Mouse (Mus musculus): ENCODE results near the gene Gm2431. TPM values are rescaled to one million over a fixed set of nuclear protein-coding genes. Genes with fewer than 3 reads are reported as not detected.

Gm2431 gene
- not detected for polyA plus RNA-seq (2015; fragmentation: Illumina TruSeq; extraction: RNeasy Lipid Tissue Mini Kit (QIAGEN cat#74804); ENCODE audit: low read depth, low replicate concordance)

DNA sequence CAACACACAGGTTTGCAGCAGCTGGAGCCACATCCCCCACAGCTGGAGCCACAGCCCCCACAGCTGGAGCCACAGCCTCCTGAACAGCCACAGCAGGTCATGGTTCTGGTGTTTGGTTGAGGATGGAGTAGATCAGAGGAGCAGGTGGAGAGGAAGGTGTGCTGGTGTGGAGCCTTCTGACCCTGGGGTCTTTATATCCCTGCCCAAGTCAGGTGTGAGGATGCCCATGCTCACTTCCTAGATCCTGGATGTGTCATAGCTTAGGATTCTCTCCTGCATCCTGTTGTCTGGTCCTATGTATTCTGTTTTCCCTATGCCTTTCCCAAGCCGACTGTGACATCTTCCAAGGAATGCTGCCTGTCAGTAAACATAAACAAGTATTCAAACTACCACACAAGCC lies at the start of gene Gm2431:
TSS of gene Gm2431 (minus strand) at position 101 of the 400 bp plus-strand sequence.

DNA sequence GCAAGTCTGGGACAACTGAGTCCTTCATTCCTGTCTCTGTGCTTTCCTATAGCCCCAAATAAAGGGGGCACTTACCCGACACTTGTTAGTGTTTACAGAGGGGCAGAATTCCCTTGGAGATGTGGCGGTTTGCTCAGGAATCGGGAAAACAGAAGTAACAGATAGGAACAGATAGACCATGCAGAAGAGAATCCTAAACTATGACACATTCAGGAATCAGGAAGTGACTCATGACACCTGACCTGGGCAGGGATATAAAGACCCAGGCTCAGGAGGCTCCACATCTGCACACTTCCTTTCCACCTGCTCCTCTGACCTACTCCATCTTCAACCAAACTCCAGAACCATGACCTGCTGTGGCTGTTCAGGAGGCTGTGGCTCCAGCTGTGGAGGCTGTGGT lies 45.1 kb upstream of the Gm2431 start, which contains the start of gene Krtap5-4:
TSS of gene Krtap5-4 (plus strand) at position 301 of the 400 bp plus-strand sequence.

DNA sequence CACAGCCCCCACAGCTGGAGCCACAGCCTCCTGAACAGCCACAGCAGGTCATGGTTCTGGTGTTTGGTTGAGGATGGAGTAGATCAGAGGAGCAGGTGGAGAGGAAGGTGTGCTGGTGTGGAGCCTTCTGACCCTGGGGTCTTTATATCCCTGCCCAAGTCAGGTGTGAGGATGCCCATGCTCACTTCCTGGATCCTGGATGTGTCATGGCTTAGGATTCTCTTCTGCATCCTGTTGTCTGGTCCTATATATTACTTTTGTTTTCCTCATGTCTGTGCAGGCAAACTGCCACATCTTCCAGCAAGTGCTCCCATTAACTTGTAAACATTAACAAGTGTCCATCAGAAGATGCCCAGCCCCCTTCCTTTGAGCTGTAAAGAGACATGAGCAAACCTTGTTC lies 38.9 kb upstream of the Gm2431 start, which contains the start of gene Krtap5-1:
TSS of gene Krtap5-1 (minus strand) at position 101 of the 400 bp plus-strand sequence.

DNA sequence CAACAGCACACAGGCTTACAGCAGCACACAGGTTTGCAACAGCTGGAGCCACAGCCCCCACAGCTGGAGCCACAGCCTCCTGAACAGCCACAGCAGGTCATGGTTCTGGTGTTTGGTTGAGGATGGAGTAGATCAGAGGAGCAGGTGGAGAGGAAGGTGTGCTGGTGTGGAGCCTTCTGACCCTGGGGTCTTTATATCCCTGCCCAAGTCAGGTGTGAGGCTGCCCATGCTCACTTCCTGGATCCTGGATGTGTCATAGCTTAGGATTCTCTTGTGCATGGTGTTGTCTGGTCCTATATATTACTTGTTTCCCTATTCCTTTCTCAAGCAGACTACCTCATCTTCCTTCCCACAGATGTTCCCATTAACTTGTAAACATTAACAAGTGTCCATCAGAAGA lies 16.1 kb upstream of the Gm2431 start, which contains the start of gene Gm4559:
TSS of gene Gm4559 (minus strand) at position 101 of the 400 bp plus-strand sequence.

DNA sequence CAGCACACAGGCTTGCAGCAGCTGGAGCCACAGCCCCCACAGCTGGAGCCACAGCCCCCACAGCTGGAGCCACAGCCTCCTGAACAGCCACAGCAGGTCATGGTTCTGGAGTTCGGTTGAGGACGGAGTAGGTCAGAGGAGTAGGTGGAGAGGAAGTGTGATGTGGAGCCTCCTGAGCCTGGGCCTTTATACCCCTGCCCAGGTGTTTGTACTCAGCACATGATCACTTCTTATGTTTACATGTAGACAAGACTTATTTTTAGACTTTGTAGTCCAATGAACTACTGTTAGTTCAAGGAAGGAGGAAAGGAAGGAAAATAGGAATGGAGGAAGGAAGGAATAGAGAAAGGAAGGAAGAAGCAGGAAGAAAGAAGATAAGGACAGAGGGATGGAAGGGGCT lies 17.2 kb downstream of the Gm2431 start, which contains the start of gene Gm40460:
TSS of gene Gm40460 (minus strand) at position 101 of the 400 bp plus-strand sequence.

DNA sequence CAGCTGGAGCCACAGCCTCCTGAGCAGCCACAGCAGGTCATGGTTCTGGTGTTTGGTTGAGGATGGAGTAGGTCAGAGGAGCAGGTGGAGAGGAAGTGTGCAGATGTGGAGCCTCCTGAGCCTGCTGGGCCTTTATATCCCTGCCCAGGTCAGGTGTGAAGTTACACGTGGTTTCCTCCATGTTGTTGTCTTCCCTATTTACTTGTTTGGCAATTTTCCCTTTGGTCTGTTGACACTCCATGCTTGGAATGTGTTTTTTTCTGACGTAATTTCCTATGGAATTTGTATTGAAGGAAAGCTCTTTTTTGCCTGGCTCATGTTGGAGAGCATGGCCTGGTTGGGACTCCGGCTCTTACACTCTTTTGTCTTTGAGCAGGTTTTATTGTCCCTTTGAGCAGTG lies 28.3 kb downstream of the Gm2431 start, which contains the start of gene Krtap5-5:
TSS of gene Krtap5-5 (minus strand) at position 101 of the 400 bp plus-strand sequence.

DNA sequence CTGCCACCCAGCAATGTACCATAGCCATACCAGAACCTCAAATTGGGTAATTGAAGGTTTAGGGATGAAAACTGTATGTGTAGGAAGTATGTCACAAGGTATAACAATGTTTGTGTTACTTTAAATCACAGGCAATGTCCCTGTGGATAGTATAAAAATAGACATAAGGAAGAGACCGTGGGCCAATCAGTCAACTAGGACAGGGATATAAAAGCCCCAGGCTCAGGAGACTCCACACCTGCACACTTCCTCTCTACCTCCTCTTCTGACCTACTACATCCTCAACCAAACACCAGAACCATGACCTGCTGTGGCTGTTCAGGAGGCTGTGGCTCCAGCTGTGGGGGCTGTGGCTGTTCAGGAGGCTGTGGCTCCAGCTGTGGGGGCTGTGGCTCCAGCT lies 46.6 kb downstream of the Gm2431 start, which contains the start of gene Gm7579:
TSS of gene Gm7579 (plus strand) at position 301 of the 400 bp plus-strand sequence.

Other genes starting within 250 kb of the Gm2431 start
- 41.2 TPM for gene Mob2, start 197.3 kb downstream of the Gm2431 start, polyA plus RNA-seq (2015; fragmentation: Illumina TruSeq; extraction: RNeasy Lipid Tissue Mini Kit (QIAGEN cat#74804); ENCODE audit: low read depth, low replicate concordance)
- gene Dusp8, start 162.5 kb downstream of the Gm2431 start, polyA plus RNA-seq (2015; fragmentation: Illumina TruSeq; extraction: RNeasy Lipid Tissue Mini Kit (QIAGEN cat#74804); ENCODE audit: low read depth, low replicate concordance): 63.5 TPM
- gene Gm45618, start 137.6 kb downstream of the Gm2431 start, polyA plus RNA-seq (2015; fragmentation: Illumina TruSeq; extraction: RNeasy Lipid Tissue Mini Kit (QIAGEN cat#74804); ENCODE audit: low read depth, low replicate concordance): not detected
- gene Gm39115, start 122.3 kb downstream of the Gm2431 start, polyA plus RNA-seq (2015; fragmentation: Illumina TruSeq; extraction: RNeasy Lipid Tissue Mini Kit (QIAGEN cat#74804); ENCODE audit: low read depth, low replicate concordance): not detected
- gene Gm45337, start 113.7 kb downstream of the Gm2431 start, polyA plus RNA-seq (2015; fragmentation: Illumina TruSeq; extraction: RNeasy Lipid Tissue Mini Kit (QIAGEN cat#74804); ENCODE audit: low read depth, low replicate concordance): not detected
- gene Gm29735, start 101.2 kb downstream of the Gm2431 start, polyA plus RNA-seq (2015; fragmentation: Illumina TruSeq; extraction: RNeasy Lipid Tissue Mini Kit (QIAGEN cat#74804); ENCODE audit: low read depth, low replicate concordance): not detected
- not detected for gene Gm4553, start 92.6 kb downstream of the Gm2431 start, polyA plus RNA-seq (2015; fragmentation: Illumina TruSeq; extraction: RNeasy Lipid Tissue Mini Kit (QIAGEN cat#74804); ENCODE audit: low read depth, low replicate concordance)
- not detected for gene Krtap5-2, start 82.3 kb downstream of the Gm2431 start, polyA plus RNA-seq (2015; fragmentation: Illumina TruSeq; extraction: RNeasy Lipid Tissue Mini Kit (QIAGEN cat#74804); ENCODE audit: low read depth, low replicate concordance)
- not detected for gene Gm10153, start 68.0 kb downstream of the Gm2431 start, polyA plus RNA-seq (2015; fragmentation: Illumina TruSeq; extraction: RNeasy Lipid Tissue Mini Kit (QIAGEN cat#74804); ENCODE audit: low read depth, low replicate concordance)
- gene Krtap5-3, start 57.0 kb downstream of the Gm2431 start, polyA plus RNA-seq (2015; fragmentation: Illumina TruSeq; extraction: RNeasy Lipid Tissue Mini Kit (QIAGEN cat#74804); ENCODE audit: low read depth, low replicate concordance): not detected
- gene Gm7579, start 46.5 kb downstream of the Gm2431 start, polyA plus RNA-seq (2015; fragmentation: Illumina TruSeq; extraction: RNeasy Lipid Tissue Mini Kit (QIAGEN cat#74804); ENCODE audit: low read depth, low replicate concordance): not detected
- not detected for gene Krtap5-5, start 28.4 kb downstream of the Gm2431 start, polyA plus RNA-seq (2015; fragmentation: Illumina TruSeq; extraction: RNeasy Lipid Tissue Mini Kit (QIAGEN cat#74804); ENCODE audit: low read depth, low replicate concordance)
- gene Gm40460, start 17.3 kb downstream of the Gm2431 start, polyA plus RNA-seq (2015; fragmentation: Illumina TruSeq; extraction: RNeasy Lipid Tissue Mini Kit (QIAGEN cat#74804); ENCODE audit: low read depth, low replicate concordance): not detected
- not detected for gene Gm4559, start 16.0 kb upstream of the Gm2431 start, polyA plus RNA-seq (2015; fragmentation: Illumina TruSeq; extraction: RNeasy Lipid Tissue Mini Kit (QIAGEN cat#74804); ENCODE audit: low read depth, low replicate concordance)
- not detected for gene Krtap5-1, start 38.8 kb upstream of the Gm2431 start, polyA plus RNA-seq (2015; fragmentation: Illumina TruSeq; extraction: RNeasy Lipid Tissue Mini Kit (QIAGEN cat#74804); ENCODE audit: low read depth, low replicate concordance)
- not detected for gene Krtap5-4, start 45.2 kb upstream of the Gm2431 start, polyA plus RNA-seq (2015; fragmentation: Illumina TruSeq; extraction: RNeasy Lipid Tissue Mini Kit (QIAGEN cat#74804); ENCODE audit: low read depth, low replicate concordance)
- gene Ifitm10, start 115.4 kb upstream of the Gm2431 start, polyA plus RNA-seq (2015; fragmentation: Illumina TruSeq; extraction: RNeasy Lipid Tissue Mini Kit (QIAGEN cat#74804); ENCODE audit: low read depth, low replicate concordance): 36.7 TPM
- not detected for gene Gm49369, start 124.3 kb upstream of the Gm2431 start, polyA plus RNA-seq (2015; fragmentation: Illumina TruSeq; extraction: RNeasy Lipid Tissue Mini Kit (QIAGEN cat#74804); ENCODE audit: low read depth, low replicate concordance)
- 492 TPM for gene Ctsd, start 129.7 kb upstream of the Gm2431 start, polyA plus RNA-seq (2015; fragmentation: Illumina TruSeq; extraction: RNeasy Lipid Tissue Mini Kit (QIAGEN cat#74804); ENCODE audit: low read depth, low replicate concordance)
- not detected for gene Syt8, start 176.5 kb upstream of the Gm2431 start, polyA plus RNA-seq (2015; fragmentation: Illumina TruSeq; extraction: RNeasy Lipid Tissue Mini Kit (QIAGEN cat#74804); ENCODE audit: low read depth, low replicate concordance)
- gene Tnni2, start 183.5 kb upstream of the Gm2431 start, polyA plus RNA-seq (2015; fragmentation: Illumina TruSeq; extraction: RNeasy Lipid Tissue Mini Kit (QIAGEN cat#74804); ENCODE audit: low read depth, low replicate concordance): 1.9 TPM
- gene Lsp1, start 202.5 kb upstream of the Gm2431 start, polyA plus RNA-seq (2015; fragmentation: Illumina TruSeq; extraction: RNeasy Lipid Tissue Mini Kit (QIAGEN cat#74804); ENCODE audit: low read depth, low replicate concordance): 6.2 TPM
- gene Tnnt3, start 240.5 kb upstream of the Gm2431 start, polyA plus RNA-seq (2015; fragmentation: Illumina TruSeq; extraction: RNeasy Lipid Tissue Mini Kit (QIAGEN cat#74804); ENCODE audit: low read depth, low replicate concordance): 2.0 TPM

Data from brain, adult 10 weeks (tissue).